Mouse (Mus musculus): ENCODE measurements around the gene Olfr205. TPM values are rescaled to one million over a fixed set of nuclear protein-coding genes. Genes with fewer than 3 reads are reported as not detected.

Olfr205 gene
- polyA plus RNA-seq, 1 experiment from 2014 or later: not detected

Other genes starting within 250 kb of the Olfr205 start
- gene Olfr191, start 241.3 kb downstream of the Olfr205 start, polyA plus RNA-seq (2015; fragmentation: Nextera tagmentation; extraction: Ambion mirVana): not detected in 2 replicates
- not detected in 2 replicates for gene Olfr193, start 219.3 kb downstream of the Olfr205 start, polyA plus RNA-seq (2015; fragmentation: Nextera tagmentation; extraction: Ambion mirVana)
- gene Olfr194, start 210.1 kb downstream of the Olfr205 start, polyA plus RNA-seq (2015; fragmentation: Nextera tagmentation; extraction: Ambion mirVana): not detected in 2 replicates
- gene Olfr195, start 184.1 kb downstream of the Olfr205 start, polyA plus RNA-seq (2015; fragmentation: Nextera tagmentation; extraction: Ambion mirVana): not detected in 2 replicates
- gene Olfr196, start 160.7 kb downstream of the Olfr205 start, polyA plus RNA-seq (2015; fragmentation: Nextera tagmentation; extraction: Ambion mirVana): not detected in 2 replicates
- not detected in 2 replicates for gene Olfr198, start 127.6 kb downstream of the Olfr205 start, polyA plus RNA-seq (2015; fragmentation: Nextera tagmentation; extraction: Ambion mirVana)
- gene Olfr199, start 111.4 kb downstream of the Olfr205 start, polyA plus RNA-seq (2015; fragmentation: Nextera tagmentation; extraction: Ambion mirVana): not detected in 2 replicates
- not detected in 2 replicates for gene Olfr201, start 58.5 kb downstream of the Olfr205 start, polyA plus RNA-seq (2015; fragmentation: Nextera tagmentation; extraction: Ambion mirVana)
- not detected in 2 replicates for gene Olfr202, start 44.3 kb downstream of the Olfr205 start, polyA plus RNA-seq (2015; fragmentation: Nextera tagmentation; extraction: Ambion mirVana)
- not detected in 2 replicates for gene Olfr203, start 32.3 kb downstream of the Olfr205 start, polyA plus RNA-seq (2015; fragmentation: Nextera tagmentation; extraction: Ambion mirVana)
- gene Olfr204, start 12.9 kb downstream of the Olfr205 start, polyA plus RNA-seq (2015; fragmentation: Nextera tagmentation; extraction: Ambion mirVana): not detected in 2 replicates
- gene Olfr206, start 18.1 kb upstream of the Olfr205 start, polyA plus RNA-seq (2015; fragmentation: Nextera tagmentation; extraction: Ambion mirVana): not detected in 2 replicates
- not detected in 2 replicates for gene Olfr209, start 32.9 kb upstream of the Olfr205 start, polyA plus RNA-seq (2015; fragmentation: Nextera tagmentation; extraction: Ambion mirVana)
- gene Gabrr3, start 76.2 kb upstream of the Olfr205 start, polyA plus RNA-seq (2015; fragmentation: Nextera tagmentation; extraction: Ambion mirVana): not detected in 2 replicates
- 23.6 and 24.8 TPM in 2 replicates for gene Riox2, start 140.6 kb upstream of the Olfr205 start, polyA plus RNA-seq (2015; fragmentation: Nextera tagmentation; extraction: Ambion mirVana)

All from heart, embryonic 13.5 days (tissue).